Mouse (Mus musculus) gastrocnemius, postnatal 14 days (tissue): ENCODE measurements around the gene Cirbp. TPM values are rescaled to one million over a fixed set of nuclear protein-coding genes. Genes with fewer than 3 reads are reported as not detected.
"Not testable (repeated sequence)": the region's sequence is repeated elsewhere in the genome, so short reads cannot be mapped to it uniquely, and the experiment has no call there.

Experiments
- DNase-seq: peaks from one replicate; pipeline ENCODE4 v3.0.0; 2021; ENCODE audit warnings: mixed read lengths
- intact Hi-C: fragments of 180-260 bp; cut with DNase I; formaldehyde crosslinking; loops from one replicate; pipeline ENCODE4 v1.15.1; 2025; ENCODE audit warnings: low total_unique reads
- total RNA-seq, 2 experiments: library from RNA; stranded (reverse); gene quantifications; 2 replicates each; pipeline ENCODE4 v1.2.3; 2021

Cirbp gene
- total RNA-seq, 2 experiments from 2014 or later, result 41.4 to 41.5 TPM

DNA sequence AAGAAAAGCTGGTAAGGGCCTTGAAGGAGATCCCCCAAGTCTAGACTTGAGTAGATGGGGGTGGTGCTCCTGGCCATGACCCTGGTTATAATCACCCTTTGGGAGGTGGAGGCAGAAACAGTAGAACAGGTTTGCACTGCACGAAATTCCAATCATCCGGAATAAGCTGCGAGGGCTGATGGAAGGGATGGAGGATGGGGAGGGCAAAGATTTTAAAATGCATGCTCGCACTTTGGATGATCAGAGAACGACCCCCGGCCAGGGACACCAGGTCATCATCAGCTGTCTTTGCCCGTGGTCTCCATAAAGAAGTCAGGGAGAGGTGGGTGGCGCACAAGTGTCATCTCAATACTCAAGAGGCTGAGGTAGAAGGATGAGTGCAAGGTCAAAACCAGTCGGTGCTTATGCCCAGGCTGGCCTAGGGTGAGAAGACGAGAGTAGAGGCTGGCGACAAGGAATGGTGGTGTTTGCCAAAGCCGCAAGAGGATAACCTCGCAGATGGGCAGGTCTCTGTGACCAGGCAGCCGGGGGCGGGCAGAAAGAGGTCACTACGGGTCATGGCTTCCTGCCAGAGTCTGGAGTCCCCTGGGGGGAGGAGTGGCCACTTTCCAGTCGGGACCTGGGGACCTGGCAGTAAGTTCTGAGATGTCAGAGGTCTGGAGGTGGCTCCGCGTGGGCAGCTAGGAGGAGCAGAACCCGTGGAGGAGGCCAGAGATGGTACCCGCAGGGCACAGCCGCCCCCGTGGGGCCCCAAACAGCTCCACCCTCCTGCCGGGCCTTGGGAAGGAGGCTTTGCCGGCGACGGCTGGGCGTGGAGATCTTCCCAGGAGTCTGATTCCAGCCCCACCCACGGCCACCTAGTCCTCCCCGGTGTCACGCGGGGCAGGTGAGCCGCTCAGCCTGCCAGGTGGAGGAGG lies 5.1 kb upstream of the Cirbp start:
- intact Hi-C loops, result no loop called here
- DNase-seq, result peak; percentile 87

DNA sequence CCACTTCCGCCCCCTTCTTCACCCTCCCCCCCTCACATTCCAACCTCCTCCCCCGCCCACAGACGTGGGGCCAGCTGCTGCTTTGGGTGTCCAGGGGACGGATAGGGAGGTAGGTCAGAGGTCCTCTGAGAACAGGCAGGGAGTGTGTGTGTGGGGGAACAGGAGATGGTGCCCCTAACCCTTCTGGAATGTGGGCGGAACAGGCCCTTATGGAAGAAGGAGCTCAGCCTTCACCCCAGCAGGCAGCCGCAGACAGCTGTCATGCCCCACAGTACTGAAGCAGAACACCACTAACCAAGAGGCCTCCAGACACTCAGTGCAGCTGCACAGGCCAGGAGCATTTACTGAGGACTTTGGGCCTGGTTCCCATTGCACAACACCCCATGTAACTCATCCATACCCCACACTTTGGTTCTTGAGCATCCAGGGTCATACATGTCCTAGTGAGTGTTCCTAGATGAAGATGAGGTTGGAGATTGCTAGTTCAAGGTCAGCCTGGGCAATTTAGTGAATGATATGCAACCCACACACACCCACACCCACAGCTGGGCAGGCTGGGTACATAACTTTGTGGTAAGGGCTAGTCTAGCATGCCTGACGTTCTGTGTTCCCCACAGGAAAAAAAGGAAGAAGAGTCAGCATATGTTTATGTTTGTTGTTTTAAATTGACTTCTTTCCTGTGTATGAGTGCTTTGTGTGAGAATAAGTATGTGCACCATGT lies 4.1 kb upstream of the Cirbp start:
- intact Hi-C loops, result no loop called here
- DNase-seq, result peak; percentile 43

DNA sequence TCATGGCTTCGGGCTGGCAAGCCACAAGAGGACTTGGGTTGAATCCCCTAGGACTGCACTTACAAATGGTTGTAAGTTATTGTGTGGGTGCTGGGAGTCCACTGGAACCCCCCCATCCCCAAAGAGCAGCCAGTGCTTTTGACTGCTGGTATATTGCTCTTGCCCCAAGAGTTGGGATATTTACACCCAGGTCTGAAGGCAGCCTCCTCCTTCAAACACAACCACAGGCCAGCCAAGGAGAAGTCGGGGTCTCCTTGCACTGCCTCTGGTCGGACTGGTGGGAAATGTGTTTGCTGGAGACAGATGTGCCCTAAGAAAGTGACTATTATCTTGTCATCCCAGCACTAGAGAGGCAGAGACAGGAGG lies 3.6 kb upstream of the Cirbp start:
- intact Hi-C loops, result no loop called here
- DNase-seq, result no peak

DNA sequence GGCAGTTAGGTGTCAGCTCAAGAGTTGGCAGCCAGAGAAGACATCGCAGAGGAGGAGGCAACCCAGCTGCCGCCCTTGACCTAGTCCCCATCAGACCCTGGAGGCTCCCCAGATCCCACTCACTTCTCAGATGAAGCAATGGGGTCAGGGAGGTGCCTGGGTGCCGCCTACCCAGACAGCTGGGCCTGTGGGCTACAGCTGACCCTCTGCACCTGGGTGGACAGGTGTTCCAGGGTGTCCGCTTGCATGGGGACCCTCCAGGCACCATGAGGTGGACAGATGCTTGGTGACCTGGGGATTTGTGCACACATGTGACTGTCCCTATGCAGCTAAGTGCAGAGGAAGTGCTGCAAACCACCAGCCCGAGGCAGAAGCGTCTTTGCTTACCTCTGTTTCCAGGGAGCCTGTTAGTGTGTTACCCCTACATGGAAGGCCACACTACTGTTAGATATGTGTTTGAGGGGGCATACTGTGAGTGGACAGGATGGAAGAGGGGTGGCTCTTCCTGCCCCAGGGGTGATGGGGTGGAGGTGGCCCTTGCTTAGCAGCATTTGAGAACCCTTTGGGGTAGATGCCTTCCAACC lies 3.0 kb upstream of the Cirbp start:
- intact Hi-C loops, result no loop called here
- DNase-seq, result no peak

DNA sequence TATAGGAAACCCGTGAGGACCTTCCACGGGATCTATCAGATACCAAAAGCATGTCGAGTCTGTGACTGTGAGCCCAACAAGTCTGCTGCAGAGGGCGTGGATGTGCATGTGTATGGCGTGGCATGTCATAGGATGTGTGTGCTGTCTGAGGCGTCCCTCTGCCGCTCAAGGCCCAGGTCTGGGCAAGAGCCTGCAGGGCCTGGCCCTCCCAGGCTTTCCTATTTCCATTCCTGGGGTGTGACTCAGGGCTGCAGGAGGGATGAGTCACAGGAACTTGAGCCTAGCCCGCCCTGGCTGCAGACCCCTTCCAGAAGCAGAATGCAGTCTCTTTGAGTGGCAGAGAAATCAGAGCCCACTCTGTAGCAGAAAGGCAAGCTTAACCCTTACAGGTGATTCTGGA lies 2.1 kb upstream of the Cirbp start:
- intact Hi-C loops, result no loop called here
- peak; percentile 66 for DNase-seq

DNA sequence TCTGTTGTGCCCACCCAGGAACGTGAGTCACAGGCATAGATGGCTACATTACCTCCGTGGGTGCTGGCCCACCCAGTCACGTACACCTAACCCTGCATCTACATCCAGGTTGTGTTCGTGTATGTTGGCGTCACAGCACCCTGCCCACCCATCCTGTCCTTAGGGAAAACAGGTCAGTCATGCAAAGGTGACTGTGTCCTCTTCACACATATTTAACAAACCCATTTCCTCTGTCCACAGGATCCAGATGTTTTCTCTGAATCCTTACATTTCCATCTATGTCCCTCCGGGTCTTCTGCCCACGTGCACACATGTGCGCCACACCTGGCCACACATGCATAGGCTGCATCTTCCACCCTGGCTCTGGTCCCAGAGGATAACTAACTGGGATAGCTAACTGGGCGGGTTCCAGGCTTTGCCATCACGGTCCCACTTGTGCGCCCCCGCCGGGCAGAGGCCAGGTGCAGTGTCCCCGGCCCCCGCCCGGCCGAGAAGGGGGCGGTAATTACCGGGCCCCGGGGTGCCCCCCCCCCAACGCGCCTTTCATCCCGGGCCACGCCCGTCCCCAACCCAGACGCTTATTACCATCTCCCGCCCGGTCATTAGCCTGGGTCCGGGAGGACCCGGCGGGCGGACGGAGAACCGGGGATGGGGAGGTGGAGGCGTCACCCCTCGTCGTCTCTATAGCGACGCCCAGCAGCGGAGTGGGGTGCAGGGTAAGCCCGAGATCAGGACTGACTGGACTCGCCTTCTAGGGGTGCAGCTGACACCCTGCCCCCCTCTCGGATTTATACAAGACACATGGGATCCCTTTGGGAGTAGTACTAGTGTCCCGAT lies 1.4 kb upstream of the Cirbp start:
- intact Hi-C loops, result no loop called here
- DNase-seq, result peak; percentile 32

DNA sequence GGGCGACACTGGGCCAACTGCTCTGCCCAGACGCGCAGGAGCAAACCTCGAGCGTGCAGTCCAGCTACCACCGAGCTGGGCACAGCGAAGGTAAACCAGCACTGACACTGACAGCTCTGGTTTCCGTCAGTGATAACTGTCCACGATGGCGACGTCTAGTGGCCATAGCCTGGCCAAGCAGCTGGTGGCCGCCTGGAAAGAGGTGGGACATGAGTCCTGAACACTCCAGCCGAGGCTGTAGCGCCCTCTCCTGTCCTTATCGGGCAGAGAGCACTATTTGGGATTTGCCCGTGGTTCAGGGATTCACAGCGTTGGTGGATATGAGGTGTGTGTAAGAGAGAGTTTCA lies 814 bp upstream of the Cirbp start:
- DNase-seq, result peak; percentile 96
- intact Hi-C loops, result loop anchor here (1.0 kb wide), 1 partner anchor 21 kb away; no protein-coding TSS in a partner anchor

DNA sequence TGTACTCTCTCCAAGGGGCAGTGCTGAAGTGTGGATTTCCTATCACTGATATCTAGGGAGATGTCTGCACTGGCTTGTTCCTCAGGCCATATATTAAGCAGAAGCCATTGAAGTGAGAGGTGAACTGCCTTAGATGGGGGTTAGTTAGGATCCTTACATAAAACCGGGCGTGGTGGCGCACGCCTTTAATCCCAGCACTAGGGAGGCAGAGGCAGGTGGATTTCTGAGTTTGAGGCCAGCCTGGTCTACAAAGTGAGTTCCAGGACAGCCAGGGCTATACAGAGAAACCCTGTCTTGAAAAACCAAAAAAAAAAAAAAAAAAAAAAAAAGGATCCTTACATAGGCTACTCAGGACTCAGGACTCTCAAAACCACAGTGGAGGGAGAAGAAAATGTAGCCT lies 351 bp downstream of the Cirbp start:
- intact Hi-C loops, result not testable (repeated sequence)

DNA sequence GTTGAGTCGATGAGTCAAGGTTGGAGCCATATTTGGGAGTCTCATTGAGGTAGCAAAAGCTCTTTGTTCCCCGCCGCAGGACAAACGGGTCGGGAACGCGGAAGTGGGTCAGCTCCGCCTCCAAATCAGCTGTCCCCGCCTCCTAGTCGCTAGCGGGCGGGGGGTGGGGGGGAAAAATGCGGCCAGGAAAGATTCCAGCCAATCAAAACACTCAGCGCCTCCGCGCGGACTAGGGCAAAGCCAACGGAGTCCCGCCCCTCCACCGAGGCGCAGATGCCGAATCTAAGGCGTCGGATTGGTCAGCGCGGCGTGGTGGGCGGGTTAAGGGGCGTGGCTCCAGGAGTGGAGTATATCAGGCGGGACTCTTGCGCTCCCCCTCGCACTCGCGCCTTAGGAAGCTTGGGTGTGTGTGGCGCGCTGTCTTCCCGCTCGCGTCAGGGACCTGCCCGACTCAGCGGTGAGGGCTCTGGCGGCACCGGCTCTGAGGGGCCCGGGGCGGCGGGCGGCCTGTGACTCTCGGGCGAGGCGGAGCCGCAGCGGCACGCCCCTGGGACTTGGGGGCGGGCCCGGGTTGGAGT lies 1.8 kb downstream of the Cirbp start:
- DNase-seq, result peak; percentile 99
- intact Hi-C loops, result no loop called here

More for the DNA sequence above, 351 bp downstream of the Cirbp start:
- DNase-seq, result not testable (repeated sequence)

DNA sequence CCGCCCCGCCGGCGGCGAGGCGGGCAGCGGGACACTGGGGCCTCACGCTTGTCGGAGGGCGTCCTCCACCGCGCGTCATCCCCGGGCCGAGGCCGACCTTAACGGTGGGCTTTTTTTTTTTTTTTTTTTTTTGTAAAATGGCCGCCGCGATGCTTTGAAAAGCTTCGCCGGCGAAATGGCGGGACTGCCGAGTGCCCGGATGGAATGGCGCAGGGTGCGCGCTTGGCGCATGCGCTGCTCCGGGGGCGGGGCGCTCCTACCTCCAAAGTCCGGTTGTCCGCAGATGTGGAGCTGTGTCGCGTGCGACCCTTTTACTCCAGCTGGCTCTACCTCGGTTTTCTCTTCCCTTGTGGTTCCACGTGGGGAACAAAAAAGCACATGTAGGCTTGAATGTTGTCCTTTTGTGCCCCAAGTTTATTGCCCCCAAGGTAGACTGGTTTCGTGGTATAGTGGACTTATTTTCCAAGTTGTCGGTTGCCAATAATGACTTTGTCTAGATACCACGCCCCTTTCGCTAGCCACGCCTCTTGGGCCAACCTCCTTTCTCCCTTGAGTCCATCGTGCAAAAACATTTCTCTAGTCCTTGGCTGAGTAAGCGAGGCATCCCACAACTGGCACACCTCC lies 2.4 kb downstream of the Cirbp start:
- intact Hi-C loops, result no loop called here
- DNase-seq, result peak; percentile 96

DNA sequence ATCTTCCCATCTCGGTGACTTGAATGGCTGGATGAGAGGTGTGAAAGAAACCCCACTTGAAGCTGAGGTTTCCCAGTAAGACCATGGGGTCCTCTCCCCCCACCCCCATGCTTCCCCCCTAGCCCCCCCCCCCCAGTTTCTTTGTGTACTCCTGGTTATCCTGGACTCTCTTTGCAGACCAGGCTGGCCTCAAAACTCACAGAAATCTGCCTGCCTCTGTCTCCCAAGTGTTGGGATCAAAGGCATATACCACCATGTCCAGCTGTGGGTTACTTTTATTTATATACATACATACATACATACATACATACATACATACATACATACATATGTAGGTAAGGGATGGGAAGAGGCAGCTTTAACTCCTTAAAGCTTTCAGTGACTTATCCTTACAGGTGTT lies 3.3 kb downstream of the Cirbp start:
- intact Hi-C loops, result no loop called here
- DNase-seq, result no peak

DNA sequence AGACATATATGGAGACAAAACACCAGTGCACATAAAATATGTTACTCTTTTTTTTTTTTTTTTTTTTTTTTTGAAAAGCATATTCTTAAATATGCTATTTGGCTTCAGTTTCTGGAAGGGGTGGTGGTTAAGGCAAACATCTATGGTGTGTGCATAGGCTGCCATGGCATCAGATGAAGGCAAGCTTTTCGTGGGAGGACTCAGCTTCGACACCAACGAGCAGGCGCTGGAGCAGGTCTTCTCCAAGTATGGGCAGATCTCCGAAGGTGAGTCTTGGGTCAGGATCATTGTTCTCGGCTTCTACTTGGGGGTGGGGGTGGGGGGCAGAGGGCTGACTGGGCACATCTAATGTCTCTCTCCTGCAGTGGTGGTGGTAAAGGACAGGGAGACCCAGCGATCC lies 3.9 kb downstream of the Cirbp start:
- intact Hi-C loops, result no loop called here
- DNase-seq, result no peak

DNA sequence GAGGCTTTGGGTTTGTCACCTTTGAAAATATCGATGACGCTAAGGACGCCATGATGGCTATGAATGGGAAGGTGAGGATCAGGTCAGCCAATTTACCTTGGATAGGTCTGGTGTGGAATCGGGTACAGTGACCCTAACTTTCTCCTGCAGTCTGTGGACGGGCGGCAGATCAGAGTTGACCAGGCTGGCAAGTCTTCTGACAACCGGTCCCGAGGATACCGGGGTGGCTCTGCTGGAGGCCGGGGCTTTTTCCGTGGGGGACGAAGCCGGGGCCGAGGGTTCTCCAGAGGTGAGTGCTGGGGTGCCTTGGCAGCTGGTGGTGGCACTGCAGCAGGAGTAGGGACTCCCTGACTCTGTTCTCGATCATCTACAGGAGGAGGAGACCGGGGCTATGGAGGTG lies 4.3 kb downstream of the Cirbp start:
- intact Hi-C loops, result no loop called here
- DNase-seq, result peak; percentile 19

DNA sequence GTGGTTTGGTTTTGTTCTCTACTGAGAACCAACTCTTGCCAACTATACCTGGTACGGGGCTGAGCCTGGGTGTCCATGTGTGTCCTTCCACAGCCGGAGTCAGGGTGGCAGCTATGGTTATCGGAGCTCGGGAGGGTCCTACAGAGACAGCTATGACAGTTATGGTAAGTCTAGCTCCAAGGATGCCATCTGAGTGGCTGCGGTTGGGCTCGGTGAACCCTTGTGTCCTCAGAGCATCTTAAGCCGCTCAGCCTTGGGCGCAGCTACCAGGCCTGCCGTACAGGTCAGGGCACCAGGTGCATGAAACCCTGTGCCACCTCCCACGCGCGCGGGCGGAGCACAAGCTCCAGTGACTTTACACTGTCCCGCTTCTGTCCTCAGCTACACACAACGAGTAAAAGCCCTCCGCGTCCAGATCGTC lies 4.8 kb downstream of the Cirbp start:
- peak; percentile 14 for DNase-seq
- intact Hi-C loops, result no loop called here

DNA sequence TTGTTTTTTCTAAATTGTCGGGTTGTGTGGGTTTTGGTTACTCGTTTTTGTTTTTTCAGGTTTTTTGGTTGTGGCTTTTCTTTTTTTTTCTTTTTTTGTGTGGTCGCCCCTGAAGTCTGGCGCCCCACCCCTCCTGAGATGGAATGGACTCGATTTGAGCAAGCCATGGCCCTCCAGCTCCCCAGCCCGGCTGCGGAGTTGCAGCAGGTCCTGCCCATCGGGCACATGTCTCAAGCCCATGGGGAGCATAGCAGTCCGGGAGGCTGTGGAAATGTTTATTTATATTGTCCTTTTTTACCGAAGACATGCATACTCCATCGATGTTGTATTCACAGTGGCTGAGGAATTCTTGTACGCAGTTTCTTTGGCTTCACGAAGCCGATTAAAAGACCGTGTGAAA lies 5.5 kb downstream of the Cirbp start:
- intact Hi-C loops, result no loop called here
- DNase-seq, result no peak

DNA sequence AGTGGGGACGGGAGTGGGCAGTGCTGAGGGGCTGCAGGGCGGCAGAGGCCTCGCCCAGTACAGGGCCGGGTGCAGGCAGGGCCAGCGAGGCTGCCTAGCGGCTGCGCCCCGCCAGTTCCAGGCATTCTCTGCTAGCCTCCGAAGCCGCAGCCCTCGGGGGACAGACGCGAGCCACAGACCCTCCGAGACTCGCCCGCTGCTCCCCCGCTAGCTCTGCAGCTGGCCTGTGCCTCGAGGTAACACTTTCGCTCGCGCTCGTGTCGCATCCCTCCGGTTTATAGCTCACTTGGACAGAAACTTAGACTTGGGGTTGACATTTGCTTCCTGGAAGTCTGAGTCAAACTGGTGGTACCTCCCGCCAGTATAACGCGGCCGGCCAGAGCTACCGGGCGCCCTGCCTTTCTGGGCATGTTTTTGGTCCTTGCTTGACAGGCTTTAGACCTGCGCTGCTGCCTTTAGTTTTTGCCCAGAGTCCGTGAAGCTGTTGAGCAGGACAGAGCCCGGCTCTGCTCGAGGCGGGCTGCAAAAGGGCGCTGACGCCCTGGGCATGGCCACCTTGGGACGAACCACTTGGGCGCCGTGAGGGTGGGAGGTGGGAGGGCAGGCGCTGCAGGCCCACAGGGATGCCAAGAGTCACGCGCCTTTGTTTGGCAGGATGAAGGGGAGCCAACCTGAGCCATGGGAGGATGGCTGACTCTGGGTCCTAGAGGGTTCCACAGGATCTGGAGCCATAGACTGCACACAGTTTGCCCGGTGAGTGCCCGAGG lies 6.2 kb downstream of the Cirbp start:
- intact Hi-C loops, result no loop called here
- DNase-seq, result peak; percentile 31

DNA sequence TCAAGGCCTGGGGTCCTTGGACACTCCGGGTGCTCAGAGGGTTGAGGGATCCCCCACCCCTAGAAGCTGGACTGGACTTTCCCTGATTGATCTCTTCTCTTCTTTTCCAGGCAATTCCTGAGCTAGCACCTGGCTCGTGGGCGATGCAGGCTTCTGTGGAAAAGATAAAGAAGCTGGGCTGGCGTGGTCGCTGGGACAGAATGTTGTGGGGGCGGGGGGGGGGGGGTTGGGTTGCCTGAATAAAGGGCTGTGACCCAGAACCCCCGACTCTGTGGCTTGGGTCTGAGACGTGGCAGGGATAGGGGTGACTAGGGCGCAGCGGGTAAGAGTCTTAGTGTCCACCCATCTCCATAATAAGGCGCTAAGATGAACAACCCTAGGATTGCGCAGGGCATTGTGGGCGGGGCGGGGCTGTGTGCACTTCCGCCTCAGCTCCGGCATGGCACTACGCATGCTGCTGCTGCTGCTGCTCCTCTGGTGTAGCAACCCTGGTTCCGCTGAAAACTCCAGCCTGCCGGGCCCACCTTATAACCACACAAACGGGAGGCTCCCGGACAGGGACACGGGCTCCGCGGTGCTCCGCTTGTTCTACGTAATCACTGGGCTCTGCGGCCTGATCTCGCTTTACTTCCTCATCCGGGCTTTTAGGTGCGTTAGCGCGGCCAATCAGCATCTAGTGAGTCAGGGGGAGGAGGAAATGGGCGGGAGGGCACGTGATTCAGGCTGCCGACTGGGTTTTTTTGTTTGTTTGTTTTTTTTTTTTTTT lies 6.9 kb downstream of the Cirbp start, which contains the start of gene 1600002K03Rik:
Gene 1600002K03Rik (plus strand): TSS at position 418 of the 766 bp plus-strand sequence.
- peak; percentile 85 for DNase-seq
- intact Hi-C loops, result no loop called here
